Mouse (Mus musculus): ENCODE measurements around the gene Gosr2.

Gene Gosr2

DNA sequence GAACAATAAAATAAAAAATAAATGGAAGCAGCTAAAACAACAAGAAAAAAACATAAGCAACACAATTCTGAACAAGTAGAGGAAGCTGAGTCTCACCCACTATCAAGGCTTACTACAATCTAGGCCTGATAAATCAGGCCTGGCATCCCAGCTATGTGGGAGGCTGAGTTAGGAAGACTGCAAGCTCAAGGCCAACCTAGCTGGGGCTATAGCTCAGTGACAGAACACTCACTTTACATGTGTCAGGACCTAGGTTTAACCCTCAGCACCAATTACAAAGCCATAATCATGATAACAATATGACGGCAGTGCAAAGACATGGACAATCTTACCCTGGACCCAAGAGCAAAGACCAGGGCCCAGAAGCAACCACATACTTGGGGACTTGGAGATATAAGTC, 6.7 kb downstream of the Gosr2 start:
- DNase-seq (ENCODE audit: extremely low spot score), result no peak

DNA sequence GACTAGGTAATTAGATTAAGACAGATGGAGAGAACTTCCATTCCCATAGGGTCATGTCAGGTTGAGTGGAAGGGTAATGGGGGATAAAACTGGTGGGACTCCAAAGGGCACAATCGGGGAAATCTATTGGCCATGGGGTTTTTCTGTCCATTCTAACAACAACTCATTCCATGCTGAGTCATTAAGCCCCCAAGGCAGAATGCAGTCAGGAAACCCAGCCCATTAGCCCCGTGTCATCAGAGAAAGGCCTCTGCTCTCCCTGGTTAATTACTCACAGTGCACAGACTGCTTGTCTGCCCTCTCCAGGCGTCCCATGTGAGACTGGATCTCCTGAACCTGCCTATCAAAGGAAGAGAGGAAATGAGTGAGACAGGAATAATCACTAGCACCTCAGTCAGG, 8.7 kb downstream of the Gosr2 start:
- peak; percentile 7 for DNase-seq (ENCODE audit: extremely low spot score)

DNA sequence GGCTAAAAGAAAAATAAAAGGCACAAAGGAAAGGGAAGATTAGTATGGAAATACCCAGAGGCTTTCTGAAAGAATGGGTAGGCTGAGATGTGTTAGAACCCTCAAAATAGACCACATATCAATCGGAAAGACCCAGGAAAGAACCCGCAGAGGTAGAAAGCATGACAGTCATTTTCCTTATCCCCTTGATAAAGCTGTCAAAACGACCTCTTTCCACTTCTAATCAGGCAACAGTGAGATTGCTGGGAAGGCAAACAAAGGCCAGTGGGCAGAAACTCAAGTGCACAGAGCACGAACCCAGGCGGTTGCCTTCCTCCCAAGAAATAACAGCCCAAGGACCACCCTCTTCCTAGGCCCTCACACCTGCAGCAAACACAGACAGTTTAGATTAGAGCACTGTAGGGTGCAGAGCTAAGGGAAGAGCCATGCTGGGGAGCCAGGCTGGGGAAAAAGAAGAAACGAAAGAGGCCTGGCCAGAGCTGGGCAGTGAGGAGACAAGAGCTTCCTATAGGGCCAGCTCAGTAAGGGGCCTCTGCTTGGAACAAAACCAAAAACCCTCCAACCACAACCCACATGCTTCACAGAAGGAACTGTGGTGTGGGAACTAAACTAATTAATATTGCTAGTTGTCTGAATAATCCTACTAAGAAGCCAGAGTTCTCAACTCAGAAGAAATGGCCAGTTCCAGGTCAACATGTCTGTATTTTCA, 9.3 kb downstream of the Gosr2 start:
- no peak for DNase-seq (ENCODE audit: extremely low spot score)

- DNase-seq (ENCODE audit: extremely low spot score), result no peak
These were observed 11.0 kb downstream of the Gosr2 start for GRCm38 (mm10) chr11:103686706-103687105.

- no peak for DNase-seq (ENCODE audit: extremely low spot score)
These were observed 12.4 kb downstream of the Gosr2 start for GRCm38 (mm10) chr11:103685261-103685736.

DNA sequence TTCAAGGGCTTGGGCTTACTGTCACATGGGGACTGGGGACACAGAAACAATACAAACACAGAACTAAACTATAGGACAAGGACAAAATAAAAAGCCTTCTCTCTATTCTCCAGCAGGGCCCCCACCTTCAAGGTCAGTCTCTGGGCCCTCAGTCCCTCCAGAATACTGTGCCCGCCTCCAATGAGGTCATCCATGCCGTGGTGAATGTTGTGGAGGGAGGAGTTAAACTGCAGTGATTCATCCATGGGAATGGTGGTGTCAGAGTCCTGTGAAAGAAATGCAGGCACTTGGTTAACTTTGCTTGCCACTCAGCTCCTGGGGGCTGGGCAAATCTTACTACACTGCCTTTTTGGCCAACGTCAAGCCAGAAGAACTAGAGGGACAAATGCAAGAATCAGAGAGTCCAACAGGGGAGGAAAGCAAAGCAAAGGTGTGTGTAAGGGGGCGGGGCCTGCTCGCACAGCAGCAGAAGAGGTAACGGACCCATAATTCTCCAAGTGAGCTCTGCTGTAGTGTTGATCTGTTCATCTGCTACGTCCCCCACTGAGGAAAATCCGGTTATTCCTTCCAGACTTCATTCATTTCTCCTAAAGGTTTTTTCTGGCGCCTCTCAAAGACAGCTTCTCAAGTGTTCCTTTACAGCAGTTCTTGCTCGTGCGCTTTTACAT, 13.9 kb downstream of the Gosr2 start:
- no peak for DNase-seq (ENCODE audit: extremely low spot score)

DNA sequence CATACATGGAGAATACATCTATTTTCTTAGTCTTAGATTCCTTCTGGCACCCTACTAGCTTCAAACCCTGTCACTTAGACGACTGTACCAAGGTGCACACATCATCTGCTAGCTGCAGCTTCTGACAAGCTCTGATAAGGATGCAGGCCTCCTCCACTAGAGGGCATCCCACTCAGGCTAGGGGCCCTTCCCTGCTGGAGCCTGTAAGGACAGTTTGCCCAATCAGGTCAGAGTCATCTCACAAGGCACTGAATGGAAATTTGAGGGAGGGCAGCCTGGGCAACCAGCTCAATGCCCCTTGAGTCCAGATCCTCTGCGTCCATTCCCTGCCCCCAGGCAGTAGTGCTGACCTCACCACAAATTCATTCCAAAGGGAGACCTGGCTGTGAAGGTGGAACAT, 20.7 kb downstream of the Gosr2 start:
- DNase-seq (ENCODE audit: extremely low spot score), result peak; percentile 19

- DNase-seq (ENCODE audit: extremely low spot score), result peak; percentile 46
These were observed 22.1 kb downstream of the Gosr2 start for GRCm38 (mm10) chr11:103675556-103675955.

DNA sequence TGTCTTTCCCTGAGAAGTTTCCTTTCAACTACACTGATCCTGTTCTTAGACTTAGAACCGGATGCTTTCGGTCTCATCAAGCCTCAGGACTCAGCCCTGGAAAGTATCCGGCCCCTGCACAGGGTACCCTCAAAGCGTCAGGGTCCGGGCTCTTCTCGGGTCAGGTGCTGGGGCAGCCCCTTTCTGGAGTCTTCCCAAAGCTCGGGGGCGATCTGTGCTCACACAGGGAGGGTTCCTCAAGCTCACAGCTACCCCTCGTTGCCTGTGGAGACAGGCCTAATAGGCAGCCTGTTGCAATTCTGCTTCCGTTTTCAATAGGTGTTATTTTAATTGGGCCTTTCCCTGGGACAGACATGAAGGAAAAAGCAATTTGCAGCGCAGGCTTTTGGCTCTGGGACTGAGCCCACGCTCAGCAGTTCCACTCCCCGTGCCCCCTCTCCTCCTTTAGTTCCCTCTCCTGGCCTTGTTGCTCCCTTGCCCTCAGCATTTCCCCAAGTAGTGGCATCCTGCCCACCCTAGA, 30.7 kb downstream of the Gosr2 start:
- no peak for DNase-seq (ENCODE audit: extremely low spot score)

GRCm38 (mm10) chr11:103666181-103666906, 31.4 kb downstream of the Gosr2 start:
- DNase-seq (ENCODE audit: extremely low spot score), result no peak

- no peak for DNase-seq (ENCODE audit: extremely low spot score)
These were observed 32.0 kb downstream of the Gosr2 start for GRCm38 (mm10) chr11:103665695-103666094.

- DNase-seq (ENCODE audit: extremely low spot score), result no peak
These were observed 34.6 kb downstream of the Gosr2 start for GRCm38 (mm10) chr11:103663119-103663518.

DNA sequence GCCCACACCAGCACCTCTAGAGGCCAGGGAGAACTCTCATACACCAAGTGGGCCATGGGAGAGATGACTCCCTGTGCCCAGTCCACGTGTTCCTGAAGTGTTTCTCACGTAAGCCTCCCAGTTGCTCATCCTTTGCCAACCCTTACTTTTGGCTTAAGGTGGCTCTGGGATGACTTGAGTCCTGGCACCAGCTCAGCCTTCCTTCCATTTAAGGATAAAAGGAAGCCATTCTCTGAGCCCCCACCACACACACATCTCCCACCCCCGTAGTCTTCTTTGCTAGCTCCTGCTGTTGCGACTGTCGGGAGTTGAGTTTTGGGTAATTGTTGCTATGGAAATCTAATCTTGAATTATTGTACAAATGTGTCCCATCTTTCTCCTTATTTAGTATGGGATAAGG, 35.2 kb downstream of the Gosr2 start:
- no peak for DNase-seq (ENCODE audit: extremely low spot score)

DNA sequence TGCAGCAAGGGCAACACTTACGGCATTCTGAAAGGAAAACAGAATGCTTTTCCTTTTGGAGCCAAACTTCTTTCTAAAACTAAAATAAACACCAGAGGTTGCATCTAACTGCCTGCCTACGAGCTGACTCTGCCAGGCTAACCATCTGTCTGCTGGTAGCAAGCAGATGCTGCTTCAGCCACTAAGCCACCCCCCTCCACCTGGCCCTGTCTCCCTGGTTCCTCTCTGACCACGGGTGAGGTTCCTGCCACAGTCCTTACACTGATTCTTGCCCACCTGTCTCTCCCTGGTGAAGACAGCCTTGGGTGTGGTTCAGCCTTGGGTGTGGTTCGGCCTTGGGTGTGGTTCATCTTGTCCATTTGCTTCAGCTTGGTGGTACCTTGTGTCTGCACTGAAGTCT, 35.8 kb downstream of the Gosr2 start:
- no peak for DNase-seq (ENCODE audit: extremely low spot score)

DNA sequence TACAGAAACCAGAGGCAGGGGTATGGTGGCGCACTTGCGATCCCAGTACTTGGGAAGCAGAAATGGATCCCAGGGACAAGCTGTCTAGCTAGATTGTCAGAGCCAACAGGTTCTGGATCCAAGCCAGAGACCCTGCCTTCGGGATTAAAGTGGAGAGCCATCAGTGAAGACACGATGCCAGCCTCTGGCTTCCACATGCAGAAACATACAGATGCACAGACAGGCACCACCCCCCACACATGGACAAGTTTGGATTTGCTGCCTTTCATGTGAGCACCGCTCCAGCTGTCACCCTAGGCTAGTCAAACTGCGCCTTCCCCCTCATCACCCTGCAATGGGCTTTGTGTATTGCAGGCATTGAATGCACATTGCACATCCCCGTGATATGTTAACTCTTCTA, 39.5 kb downstream of the Gosr2 start:
- no peak for DNase-seq (ENCODE audit: extremely low spot score)

- peak; percentile 56 for DNase-seq (ENCODE audit: extremely low spot score)
These were observed 41.2 kb downstream of the Gosr2 start for GRCm38 (mm10) chr11:103656520-103656919.

- no peak for DNase-seq (ENCODE audit: extremely low spot score)
These were observed 44.2 kb downstream of the Gosr2 start for GRCm38 (mm10) chr11:103653359-103653965.

DNA sequence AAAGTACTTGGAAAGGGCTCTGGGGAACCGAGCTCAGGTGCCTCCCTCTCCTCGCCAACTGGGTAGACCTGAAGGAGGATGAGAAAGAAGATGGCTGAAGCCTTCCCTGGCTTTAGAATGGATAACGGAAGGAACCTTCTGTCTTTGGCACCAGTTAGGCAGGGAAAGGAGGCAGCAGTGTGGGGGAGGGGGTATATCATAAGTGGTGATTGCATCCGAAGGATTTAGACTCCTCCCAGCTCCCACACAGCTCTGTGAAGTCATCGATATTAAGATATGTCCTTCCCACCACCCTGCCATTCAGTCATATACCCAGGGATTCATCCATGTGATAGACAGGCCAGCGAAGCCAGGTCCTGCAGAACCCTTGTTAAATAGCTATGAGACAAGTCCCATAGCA, 46.3 kb downstream of the Gosr2 start:
- DNase-seq (ENCODE audit: extremely low spot score), result no peak

DNA sequence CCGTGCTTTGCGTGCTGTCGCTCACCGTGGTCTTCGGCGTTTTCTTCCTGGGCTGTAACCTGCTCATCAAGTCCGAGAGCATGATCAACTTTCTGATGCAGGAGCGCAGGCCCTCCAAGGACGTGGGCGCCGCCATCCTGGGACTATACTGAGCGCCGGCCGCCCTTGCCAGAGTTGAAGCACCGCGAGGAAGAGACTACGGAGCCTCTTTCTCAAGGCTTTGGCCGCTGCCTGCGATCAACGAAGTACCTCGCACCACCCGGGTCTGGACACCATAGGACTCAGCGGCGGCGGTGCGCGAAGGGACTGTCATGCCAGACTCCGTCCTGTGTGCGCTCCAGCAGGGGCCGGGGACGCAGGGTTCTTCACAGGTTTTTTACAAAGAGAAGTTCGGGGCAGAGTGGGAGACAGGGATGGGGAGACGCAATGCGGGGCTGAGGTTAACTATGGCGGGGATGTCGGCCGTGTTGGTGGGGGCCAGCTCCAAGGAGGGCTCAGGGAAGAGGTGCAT, 47.7 kb downstream of the Gosr2 start:
- DNase-seq (ENCODE audit: extremely low spot score), result peak; percentile 17

DNA sequence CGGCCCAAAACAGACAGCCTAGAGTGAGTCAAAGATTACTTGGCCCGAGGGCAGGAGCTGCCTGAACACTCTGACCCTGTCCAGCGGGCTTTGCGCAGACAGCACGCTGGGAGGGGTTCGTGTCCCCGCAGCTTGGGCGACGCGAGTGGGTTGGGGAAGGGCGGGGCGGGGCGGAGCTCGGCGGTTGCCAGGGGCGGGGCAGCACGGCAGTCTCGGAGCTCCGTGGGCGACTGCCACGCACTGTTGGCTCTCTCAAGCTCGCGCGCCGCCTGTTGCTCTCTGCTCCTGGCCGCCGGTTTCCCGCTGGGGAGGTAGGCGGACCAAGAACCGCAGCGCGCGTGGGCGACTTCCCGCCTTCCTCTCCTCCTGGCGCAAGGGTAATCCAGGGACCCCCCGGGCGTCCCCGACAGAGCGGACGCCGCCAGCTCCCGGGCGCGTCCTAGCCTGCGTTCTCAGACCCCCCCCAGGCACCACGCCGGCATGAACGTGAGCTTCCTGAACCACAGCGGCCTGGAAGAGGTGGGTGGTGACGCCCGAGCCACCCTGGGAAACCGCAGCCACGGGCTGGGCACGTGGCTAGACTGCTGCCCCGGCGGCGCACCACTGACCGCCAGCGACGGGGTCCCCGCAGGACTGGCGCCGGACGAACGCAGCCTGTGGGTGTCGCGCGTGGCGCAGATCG, 48.3 kb downstream of the Gosr2 start, which contains the start of gene Rprml:
TSS of gene Rprml (plus strand) at position 270 of the 682 bp plus-strand sequence.
- peak; percentile 12 for DNase-seq (ENCODE audit: extremely low spot score)

DNA sequence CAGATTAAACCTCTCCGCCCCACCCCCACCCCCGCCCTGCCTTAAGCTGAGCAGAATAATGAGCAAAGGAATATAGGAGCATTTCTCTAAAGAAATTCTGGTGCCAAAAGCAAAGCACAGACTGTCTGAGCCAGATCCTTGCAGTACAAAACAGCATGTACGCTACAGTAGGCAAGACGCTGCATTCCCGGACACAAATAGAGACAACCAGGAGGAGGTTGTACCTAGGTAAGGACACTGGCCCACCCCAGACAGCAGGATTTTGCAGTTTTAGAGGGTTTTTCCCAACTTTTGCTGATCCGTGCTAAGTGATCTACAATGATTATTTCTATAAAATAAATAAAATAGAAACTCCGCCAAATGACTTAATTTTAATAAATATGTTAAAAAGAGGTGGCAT, 49.0 kb downstream of the Gosr2 start:
- DNase-seq (ENCODE audit: extremely low spot score), result no peak

Data from embryo, embryonic 9.5 days (tissue).